Mouse (Mus musculus) stomach, postnatal 0 days (tissue): ENCODE results near the gene Cntnap5a. TPM values are rescaled to one million over a fixed set of nuclear protein-coding genes. Genes with fewer than 3 reads are reported as not detected.

Experiments
- ATAC-seq: fragments of 200-750 bp; cut with Nextera tagmentation; 2 replicates; pipeline ENCODE4 v1.8.0; 2017; ENCODE audit not compliant: low FRiP score, low TSS enrichment
- DNase-seq: peaks from one replicate; pipeline ENCODE4 v3.0.0-alpha.2; 2016; ENCODE audit warnings: low spot score
- H3K27ac ChIP-seq: fragments of 300-500 bp; sonication (generic); replicated peaks from 2 replicates; pipeline ENCODE4 v1.5.1; 2014; ENCODE audit warnings: mild to moderate bottlenecking, control low read depth
- H3K27me3 ChIP-seq: fragments of 300-500 bp; sonication (generic); 2 replicates; pipeline ENCODE4 v1.6.1; 2014; ENCODE audit warnings: low read length; ENCODE audit not compliant: control insufficient read depth, insufficient read depth
- H3K36me3 ChIP-seq: fragments of 300-500 bp; sonication (generic); 2 replicates; pipeline ENCODE4 v1.6.1; 2014; ENCODE audit warnings: low read length, mixed read lengths; ENCODE audit not compliant: control insufficient read depth, insufficient read depth
- H3K4me1 ChIP-seq: fragments of 300-500 bp; sonication (generic); replicated peaks from 2 replicates; pipeline ENCODE4 v1.6.1; 2014; ENCODE audit warnings: antibody characterized with exemption; ENCODE audit not compliant: control insufficient read depth, insufficient read depth
- H3K4me2 ChIP-seq: fragments of 300-500 bp; sonication (generic); replicated peaks from 2 replicates; pipeline ENCODE4 v1.6.1; 2014; ENCODE audit warnings: low read depth, mild to moderate bottlenecking, control low read depth, moderate library complexity
- H3K4me3 ChIP-seq: fragments of 300-500 bp; sonication (generic); 2 replicates; pipeline ENCODE4 v1.5.1; 2014; ENCODE audit warnings: low read depth, low read length, control low read depth
- H3K9ac ChIP-seq: fragments of 300-500 bp; sonication (generic); 2 replicates; pipeline ENCODE4 v1.6.1; 2014; ENCODE audit warnings: mild to moderate bottlenecking, low read length, control low read depth, mixed read lengths
- H3K9me3 ChIP-seq: fragments of 300-500 bp; sonication (generic); 2 replicates; pipeline ENCODE4 v1.6.1; 2016; ENCODE audit warnings: low read length; ENCODE audit not compliant: control insufficient read depth
- CTCF ChIP-seq: IDR thresholded peaks from 2 replicates; pipeline ENCODE4 v1.5.1; 2016; ENCODE audit warnings: antibody characterized with exemption, low read depth, mild to moderate bottlenecking, moderate library complexity
- EP300 ChIP-seq: optimal IDR thresholded peaks from 2 replicates; pipeline ENCODE3; 2016; ENCODE audit warnings: antibody characterized with exemption
- WGBS: fragments of 180-500 bp; shearing (Covaris S2); extraction: QIAGEN DNeasy Blood & Tissue Kit; methylation state at CpG from one replicate; pipeline ENCODE4 v1.1.7; 2014; 5-methylcytosine and 5-hydroxymethylcytosine counted together
- polyA plus RNA-seq: library from polyadenylated mRNA; unstranded; fragments of >200 nt; fragmentation: Nextera tagmentation; extraction: Ambion mirVana; gene quantifications from 2 replicates; pipeline ENCODE4 v1.2.1, GENCODE M21; 2015

Cntnap5a gene
- polyA plus RNA-seq, 1 experiment from 2014 or later, result 0.10 TPM

- Histone ChIP-seq H3K27ac (no peak overlapping the region), H3K9ac (no peak overlapping the region), H3K27me3 (no peaks in the 10 kb centered on the region), H3K36me3 (no peaks in the 10 kb centered on the region), H3K4me3 (no peak overlapping the region), H3K4me2 (no peak overlapping the region), H3K9me3 (no peaks in the 10 kb centered on the region), H3K4me1 (no peaks in the 10 kb centered on the region)
- ATAC-seq (no peak), DNase-seq (no peak)
- WGBS, result 57% methylated on average over 2 of the region's 2 CpGs
- TF ChIP-seq EP300 (no peak), CTCF (no peak)
These were observed 331.2 kb downstream of the Cntnap5a start for GRCm38 (mm10) chr1:116015768-116016167.

GRCm38 (mm10) chr1:116029653-116030052 lies 345.1 kb downstream of the Cntnap5a start:
- Histone ChIP-seq H3K9me3 (no peaks in the 10 kb centered on the region), H3K9ac (no peak overlapping the region), H3K4me3 (no peak overlapping the region), H3K36me3 (no peaks in the 10 kb centered on the region), H3K27me3 (no peaks in the 10 kb centered on the region), H3K4me1 (no peaks in the 10 kb centered on the region), H3K27ac (no peak overlapping the region), H3K4me2 (no peak overlapping the region)
- ATAC-seq (no peak), DNase-seq (no peak)
- TF ChIP-seq EP300 (no peak), CTCF (no peak)
- 76% methylated on average over 1 of the region's 1 CpGs for WGBS

GRCm38 (mm10) chr1:116035897-116036296 lies 351.3 kb downstream of the Cntnap5a start:
- WGBS, result 38% methylated on average over 1 of the region's 1 CpGs
- no peak overlapping the region for H3K4me2 ChIP-seq
- no peak overlapping the region for H3K4me3 ChIP-seq
- TF ChIP-seq CTCF, result no peak
- TF ChIP-seq EP300, result no peak
- H3K9me3 ChIP-seq, result no peaks in the 10 kb centered on the region
- H3K4me1 ChIP-seq, result no peaks in the 10 kb centered on the region
- DNase-seq, result no peak
- H3K9ac ChIP-seq, result no peak overlapping the region
- H3K27ac ChIP-seq, result no peak overlapping the region
- no peaks in the 10 kb centered on the region for H3K36me3 ChIP-seq
- H3K27me3 ChIP-seq, result no peaks in the 10 kb centered on the region
- no peak for ATAC-seq

- no peak overlapping the region for H3K4me2 ChIP-seq
- H3K4me3 ChIP-seq, result no peak overlapping the region
- H3K9ac ChIP-seq, result no peak overlapping the region
- 77% methylated on average over 2 of the region's 2 CpGs for WGBS
- DNase-seq (no peak), ATAC-seq (no peak)
- H3K27me3 ChIP-seq, result no peaks in the 10 kb centered on the region
- no peaks in the 10 kb centered on the region for H3K9me3 ChIP-seq
- no peaks in the 10 kb centered on the region for H3K36me3 ChIP-seq
- TF ChIP-seq EP300 (no peak), CTCF (no peak)
- no peaks in the 10 kb centered on the region for H3K4me1 ChIP-seq
- no peak overlapping the region for H3K27ac ChIP-seq
These were observed 352.3 kb downstream of the Cntnap5a start for GRCm38 (mm10) chr1:116036894-116037293.

- Histone ChIP-seq H3K4me1 (no peaks in the 10 kb centered on the region), H3K9ac (no peak overlapping the region), H3K9me3 (no peaks in the 10 kb centered on the region), H3K27ac (no peak overlapping the region), H3K4me2 (no peak overlapping the region), H3K36me3 (no peaks in the 10 kb centered on the region), H3K4me3 (no peak overlapping the region), H3K27me3 (no peaks in the 10 kb centered on the region)
- ATAC-seq (no peak), DNase-seq (no peak)
- TF ChIP-seq EP300, result no peak
- TF ChIP-seq CTCF, result no peak
- WGBS, result 42% methylated on average over 1 of the region's 1 CpGs
These were observed 359.5 kb downstream of the Cntnap5a start for GRCm38 (mm10) chr1:116044083-116044482.

GRCm38 (mm10) chr1:116107010-116107723 lies 422.6 kb downstream of the Cntnap5a start:
- Histone ChIP-seq H3K4me2 (no peak overlapping the region), H3K27me3 (no peaks in the 10 kb centered on the region), H3K9me3 (no peaks in the 10 kb centered on the region), H3K4me3 (no peak overlapping the region), H3K4me1 (no peaks in the 10 kb centered on the region), H3K27ac (no peak overlapping the region), H3K36me3 (no peaks in the 10 kb centered on the region), H3K9ac (no peak overlapping the region)
- TF ChIP-seq EP300, result no peak
- TF ChIP-seq CTCF, result no peak
- ATAC-seq (no peak), DNase-seq (no peak)
- 75% methylated on average over 3 of the region's 3 CpGs for WGBS
